Mouse (Mus musculus) spleen, adult 12 weeks (tissue): ENCODE data around the gene St6galnac3.
"Not testable (repeated sequence)": the region's sequence is repeated elsewhere in the genome, so short reads cannot be mapped to it uniquely, and the experiment has no call there.

Experiments used
- DNase-seq: peaks from one replicate; pipeline ENCODE4 v3.0.0; 2022; ENCODE audit warnings: low spot score

Gene St6galnac3

GRCm38 (mm10) chr3:153406220-153406619, 318.8 kb downstream of the St6galnac3 start:
- no peak for DNase-seq

GRCm38 (mm10) chr3:153405643-153406042, 319.3 kb downstream of the St6galnac3 start:
- no peak for DNase-seq

GRCm38 (mm10) chr3:153400259-153400658, 324.7 kb downstream of the St6galnac3 start:
- no peak for DNase-seq

- DNase-seq = no peak
Observed at GRCm38 (mm10) chr3:153399574-153399973, 325.4 kb downstream of the St6galnac3 start.

GRCm38 (mm10) chr3:153397726-153398125, 327.2 kb downstream of the St6galnac3 start:
- DNase-seq = no peak

GRCm38 (mm10) chr3:153396375-153397068, 328.5 kb downstream of the St6galnac3 start:
- no peak for DNase-seq

- no peak for DNase-seq
Observed at GRCm38 (mm10) chr3:153395351-153395750, 329.6 kb downstream of the St6galnac3 start.

- no peak for DNase-seq
Observed at GRCm38 (mm10) chr3:153394751-153395150, 330.2 kb downstream of the St6galnac3 start.

GRCm38 (mm10) chr3:153394224-153394623, 330.8 kb downstream of the St6galnac3 start:
- no peak for DNase-seq

- DNase-seq = not testable (repeated sequence)
Observed at GRCm38 (mm10) chr3:153391451-153391850, 333.5 kb downstream of the St6galnac3 start.

GRCm38 (mm10) chr3:153384651-153385050, 340.3 kb downstream of the St6galnac3 start:
- not testable (repeated sequence) for DNase-seq

GRCm38 (mm10) chr3:153383656-153384055, 341.3 kb downstream of the St6galnac3 start:
- DNase-seq = no peak

- DNase-seq = no peak
Observed at GRCm38 (mm10) chr3:153365057-153365755, 359.8 kb downstream of the St6galnac3 start.

- DNase-seq = no peak
Observed at GRCm38 (mm10) chr3:153364366-153364765, 360.6 kb downstream of the St6galnac3 start.

- no peak for DNase-seq
Observed at GRCm38 (mm10) chr3:153359966-153360365, 365.0 kb downstream of the St6galnac3 start.

GRCm38 (mm10) chr3:153356071-153356470, 368.9 kb downstream of the St6galnac3 start:
- no peak for DNase-seq

GRCm38 (mm10) chr3:153354988-153355297, 370.0 kb downstream of the St6galnac3 start:
- DNase-seq = no peak

- DNase-seq = no peak
Observed at GRCm38 (mm10) chr3:153354186-153354987, 370.6 kb downstream of the St6galnac3 start.

- no peak for DNase-seq
Observed at GRCm38 (mm10) chr3:153353313-153354103, 371.5 kb downstream of the St6galnac3 start.

GRCm38 (mm10) chr3:153349981-153350380, 375.0 kb downstream of the St6galnac3 start:
- no peak for DNase-seq

GRCm38 (mm10) chr3:153348797-153349465, 376.0 kb downstream of the St6galnac3 start:
- DNase-seq = no peak
